Mouse (Mus musculus): ENCODE measurements around the gene Vdac2. TPM values are rescaled to one million over a fixed set of nuclear protein-coding genes. Genes with fewer than 3 reads are reported as not detected.
A peak's percentile ranks its signal among the peaks of the same experiment; 100 is the strongest.

The Vdac2 gene
- polyA plus RNA-seq (2015; fragmentation: Nextera tagmentation; extraction: Ambion mirVana): 128 and 129 TPM in 2 replicates

GRCm38 (mm10) chr14:21824938-21825337, at the start of gene Vdac2:
Vdac2 (plus strand) TSS chr14:21825238.
- peaks cover 25% of the 10 kb centered on the region for H3K4me1 ChIP-seq (ENCODE audit: insufficient read depth)
- 0 out of 2 replicates have a peak within 1 kb of the TSS, but pooled peaks have one; percentile 84 for H3K27ac ChIP-seq (ENCODE audit: low read depth)
- ATAC-seq (no peak), DNase-seq (no peak)
- WGBS (ENCODE audit: insufficient replicate concordance): 80% methylated on average over 2 of the region's 2 CpGs
- H3K9me3 ChIP-seq (ENCODE audit: low read length): no peaks in the 10 kb centered on the region
- H3K36me3 ChIP-seq (replicated peaks; ENCODE audit: insufficient read depth, low read length): no peaks in the 10 kb centered on the region
- no peaks in the 10 kb centered on the region for H3K27me3 ChIP-seq (ENCODE audit: insufficient read depth, low read length)
- TF ChIP-seq CTCF (IDR thresholded peaks at IDR 0.05; ENCODE audit: low read depth) (no peak), EP300 (IDR thresholded peaks at IDR 0.05; ENCODE audit: low read depth) (no peak)
- no peak within 1 kb of the TSS for H3K4me3 ChIP-seq (ENCODE audit: low read depth, low read length)
- no peak within 1 kb of the TSS for H3K4me2 ChIP-seq (ENCODE audit: low read depth, low read length)
- no peak within 1 kb of the TSS for H3K9ac ChIP-seq (replicated peaks)

GRCm38 (mm10) chr14:21776201-21776600, 48.8 kb upstream of the Vdac2 start:
- Histone ChIP-seq H3K27ac (ENCODE audit: low read depth) (no peak overlapping the region), H3K36me3 (replicated peaks; ENCODE audit: insufficient read depth, low read length) (peaks cover 29% of the 10 kb centered on the region), H3K27me3 (ENCODE audit: insufficient read depth, low read length) (no peaks in the 10 kb centered on the region), H3K4me1 (ENCODE audit: insufficient read depth) (no peaks in the 10 kb centered on the region), H3K4me2 (ENCODE audit: low read depth, low read length) (no peak overlapping the region), H3K9me3 (ENCODE audit: low read length) (no peaks in the 10 kb centered on the region), H3K9ac (replicated peaks) (no peak overlapping the region), H3K4me3 (ENCODE audit: low read depth, low read length) (no peak overlapping the region)
- ATAC-seq (no peak), DNase-seq (no peak)
- TF ChIP-seq CTCF (IDR thresholded peaks at IDR 0.05; ENCODE audit: low read depth) (no peak), EP300 (IDR thresholded peaks at IDR 0.05; ENCODE audit: low read depth) (no peak)
- 73% methylated on average over 4 of the region's 4 CpGs for WGBS (ENCODE audit: insufficient replicate concordance)

GRCm38 (mm10) chr14:21786500-21786899, 38.5 kb upstream of the Vdac2 start:
- DNase-seq (no peak), ATAC-seq (no peak)
- Histone ChIP-seq H3K36me3 (replicated peaks; ENCODE audit: insufficient read depth, low read length) (peaks cover 25% of the 10 kb centered on the region), H3K4me3 (ENCODE audit: low read depth, low read length) (no peak overlapping the region), H3K9me3 (ENCODE audit: low read length) (no peaks in the 10 kb centered on the region), H3K4me1 (ENCODE audit: insufficient read depth) (no peaks in the 10 kb centered on the region; the same call in 1 of the 2 replicates), H3K27me3 (ENCODE audit: insufficient read depth, low read length) (no peaks in the 10 kb centered on the region), H3K27ac (ENCODE audit: low read depth) (no peak overlapping the region), H3K4me2 (ENCODE audit: low read depth, low read length) (no peak overlapping the region), H3K9ac (replicated peaks) (no peak overlapping the region)
- TF ChIP-seq CTCF (IDR thresholded peaks at IDR 0.05; ENCODE audit: low read depth): no peak
- no peak for TF ChIP-seq EP300 (IDR thresholded peaks at IDR 0.05; ENCODE audit: low read depth)
- WGBS (ENCODE audit: insufficient replicate concordance): 85% methylated on average over 4 of the region's 4 CpGs

- no peaks in the 10 kb centered on the region; the same call in 1 of the 2 replicates for H3K4me1 ChIP-seq (ENCODE audit: insufficient read depth)
- no peak overlapping the region for H3K27ac ChIP-seq (ENCODE audit: low read depth)
- WGBS (ENCODE audit: insufficient replicate concordance): 87% methylated on average over 3 of the region's 3 CpGs
- TF ChIP-seq CTCF (IDR thresholded peaks at IDR 0.05; ENCODE audit: low read depth): no peak
- no peak for TF ChIP-seq EP300 (IDR thresholded peaks at IDR 0.05; ENCODE audit: low read depth)
- ATAC-seq (no peak), DNase-seq (no peak)
- no peak overlapping the region for H3K4me3 ChIP-seq (ENCODE audit: low read depth, low read length)
- no peak overlapping the region for H3K4me2 ChIP-seq (ENCODE audit: low read depth, low read length)
- no peaks in the 10 kb centered on the region for H3K9me3 ChIP-seq (ENCODE audit: low read length)
- H3K9ac ChIP-seq (replicated peaks): no peak overlapping the region
- H3K36me3 ChIP-seq (replicated peaks; ENCODE audit: insufficient read depth, low read length): peaks cover 25% of the 10 kb centered on the region
- H3K27me3 ChIP-seq (ENCODE audit: insufficient read depth, low read length): no peaks in the 10 kb centered on the region
Observed at GRCm38 (mm10) chr14:21787374-21787773, 37.7 kb upstream of the Vdac2 start.

DNA sequence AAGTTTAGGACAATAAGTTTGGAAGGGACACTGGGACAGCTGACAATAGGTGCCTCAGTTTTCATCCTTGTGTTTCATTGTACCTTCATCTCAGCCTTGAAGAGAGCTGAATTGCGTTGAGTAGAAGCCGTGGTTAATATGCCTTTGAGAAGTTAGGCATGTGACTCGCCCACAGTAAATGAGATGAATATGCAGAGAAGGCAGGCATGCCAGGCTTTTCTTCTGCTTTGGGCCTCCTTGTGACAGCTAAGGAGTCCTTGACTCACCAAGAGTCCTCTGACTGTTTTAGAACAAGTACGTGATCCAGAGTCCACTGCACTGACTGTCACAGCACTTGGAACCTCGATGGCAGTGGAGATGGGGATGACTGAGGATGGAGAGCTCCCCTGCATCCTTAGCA, 36.9 kb upstream of the Vdac2 start:
- no peaks in the 10 kb centered on the region; the same call in 1 of the 2 replicates for H3K4me1 ChIP-seq (ENCODE audit: insufficient read depth)
- 93% methylated on average over 5 of the region's 5 CpGs for WGBS (ENCODE audit: insufficient replicate concordance)
- no peak for DNase-seq
- H3K27me3 ChIP-seq (ENCODE audit: insufficient read depth, low read length): no peaks in the 10 kb centered on the region
- H3K9me3 ChIP-seq (ENCODE audit: low read length): no peaks in the 10 kb centered on the region
- ATAC-seq: no peak
- no peak overlapping the region for H3K4me3 ChIP-seq (ENCODE audit: low read depth, low read length)
- no peak overlapping the region for H3K9ac ChIP-seq (replicated peaks)
- peaks cover 31% of the 10 kb centered on the region for H3K36me3 ChIP-seq (replicated peaks; ENCODE audit: insufficient read depth, low read length)
- TF ChIP-seq EP300 (IDR thresholded peaks at IDR 0.05; ENCODE audit: low read depth) (no peak), CTCF (IDR thresholded peaks at IDR 0.05; ENCODE audit: low read depth) (no peak)
- H3K27ac ChIP-seq (ENCODE audit: low read depth): no peak overlapping the region
- H3K4me2 ChIP-seq (ENCODE audit: low read depth, low read length): no peak overlapping the region

DNA sequence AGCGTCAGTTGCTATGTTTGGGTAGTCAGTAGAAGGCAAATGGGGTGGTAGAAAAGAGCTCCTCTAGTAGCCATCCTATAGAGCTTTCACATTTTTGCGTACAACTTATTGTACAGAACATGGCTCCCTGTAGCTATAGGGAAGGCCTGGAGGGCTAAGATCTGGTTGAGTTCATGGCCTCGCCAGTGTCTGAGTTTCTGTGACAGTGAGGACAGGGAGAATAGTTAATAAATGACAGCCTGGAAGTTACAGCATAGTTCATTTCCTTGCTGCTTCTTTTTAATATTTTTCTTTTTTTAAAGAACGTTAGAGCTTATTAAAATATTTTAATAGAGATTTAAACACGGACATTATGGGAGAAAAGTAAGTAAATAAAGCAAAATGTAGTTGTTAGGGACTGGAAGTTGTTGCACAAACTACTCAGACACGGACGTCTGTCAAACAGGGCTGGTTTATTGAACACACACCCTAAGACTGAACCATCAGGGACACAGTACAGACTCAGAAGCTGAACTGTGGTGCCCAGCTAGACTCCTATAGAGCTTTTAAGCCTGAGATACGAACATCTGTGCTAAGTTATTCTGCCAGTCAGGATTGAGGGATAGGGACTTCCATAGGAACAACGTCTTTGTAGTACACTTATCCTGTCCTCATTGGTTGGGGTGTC, 34.3 kb upstream of the Vdac2 start:
- Histone ChIP-seq H3K4me3 (ENCODE audit: low read depth, low read length) (no peak overlapping the region), H3K36me3 (replicated peaks; ENCODE audit: insufficient read depth, low read length) (peaks cover 29% of the 10 kb centered on the region), H3K4me2 (ENCODE audit: low read depth, low read length) (0 out of 2 replicates have a peak overlapping the region, but pooled peaks have one; percentile 18), H3K27ac (ENCODE audit: low read depth) (peak overlapping the region; percentile 55; the same call in 1 of the 2 replicates), H3K27me3 (ENCODE audit: insufficient read depth, low read length) (no peaks in the 10 kb centered on the region), H3K9ac (replicated peaks) (no peak overlapping the region), H3K9me3 (ENCODE audit: low read length) (no peaks in the 10 kb centered on the region), H3K4me1 (ENCODE audit: insufficient read depth) (no peaks in the 10 kb centered on the region; the same call in 1 of the 2 replicates)
- TF ChIP-seq CTCF (IDR thresholded peaks at IDR 0.05; ENCODE audit: low read depth) (no peak), EP300 (IDR thresholded peaks at IDR 0.05; ENCODE audit: low read depth) (no peak)
- DNase-seq (no peak), ATAC-seq (peak; percentile 40; the same call in 1 of the 2 replicates)
- 69% methylated on average over 9 of the region's 9 CpGs for WGBS (ENCODE audit: insufficient replicate concordance)
